Mouse (Mus musculus): ENCODE measurements at regions not wholly inside any gene's neighbourhood (a gene's known extent, or its start where the extent isn't known, plus 50 kb on each side); places are given as distances from the start of the nearest gene placed in this dataset.

DNA sequence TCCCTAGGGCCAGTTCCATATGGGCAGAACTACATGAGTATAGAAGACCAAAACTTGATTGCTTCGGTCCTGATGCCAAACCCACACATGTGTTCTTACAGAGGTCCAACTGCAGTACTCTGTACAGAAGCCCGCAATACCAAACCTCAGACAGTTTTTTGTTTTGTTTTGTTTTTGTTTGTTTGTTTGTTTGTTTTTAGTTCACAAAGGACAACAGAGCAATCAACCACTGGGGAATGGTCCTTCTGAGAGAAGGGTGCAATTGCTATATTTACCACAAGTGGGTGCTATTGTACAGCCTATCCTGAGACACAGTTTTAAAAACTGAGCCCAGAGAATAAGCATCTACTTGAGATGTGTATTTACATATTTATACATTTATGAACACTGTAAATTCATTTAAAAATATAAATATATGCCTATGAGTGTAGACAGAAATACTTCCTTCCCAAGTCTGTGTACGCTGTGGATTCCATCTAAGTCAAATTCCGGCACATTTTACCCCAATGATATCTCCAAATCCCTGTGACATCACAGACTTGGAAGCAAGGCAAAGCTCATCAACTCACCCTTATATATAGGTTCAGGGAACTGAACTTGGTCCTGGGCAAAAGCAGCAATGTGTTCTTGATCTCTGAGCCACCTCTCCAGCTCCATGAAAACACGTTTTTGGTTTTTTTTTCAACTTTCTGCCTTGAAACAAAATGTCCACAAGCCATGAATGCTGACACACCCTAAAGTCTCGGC lies 101.3 kb upstream of the A26c2 start:
- ATAC-seq (ENCODE audit: low TSS enrichment): no peak

DNA sequence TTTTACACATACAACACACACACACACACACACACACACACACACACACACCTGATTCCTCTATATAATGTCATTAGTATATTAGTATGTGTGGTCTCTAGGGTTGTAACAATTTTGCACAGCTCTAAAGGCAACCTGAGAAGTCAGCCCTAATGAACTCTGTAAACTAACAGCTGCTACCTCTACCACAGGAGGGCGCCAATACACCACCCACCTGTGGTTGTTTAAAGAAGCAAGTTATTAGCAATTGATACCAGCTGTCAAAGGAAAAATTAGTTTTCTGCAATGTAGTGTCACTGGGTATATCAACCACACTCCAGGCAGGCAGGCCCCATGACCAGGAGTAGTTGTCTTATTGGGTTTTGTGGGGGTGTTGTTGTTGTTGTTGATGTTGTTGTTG lies 98.8 kb upstream of the A26c2 start:
- no peak for ATAC-seq (ENCODE audit: low TSS enrichment)

DNA sequence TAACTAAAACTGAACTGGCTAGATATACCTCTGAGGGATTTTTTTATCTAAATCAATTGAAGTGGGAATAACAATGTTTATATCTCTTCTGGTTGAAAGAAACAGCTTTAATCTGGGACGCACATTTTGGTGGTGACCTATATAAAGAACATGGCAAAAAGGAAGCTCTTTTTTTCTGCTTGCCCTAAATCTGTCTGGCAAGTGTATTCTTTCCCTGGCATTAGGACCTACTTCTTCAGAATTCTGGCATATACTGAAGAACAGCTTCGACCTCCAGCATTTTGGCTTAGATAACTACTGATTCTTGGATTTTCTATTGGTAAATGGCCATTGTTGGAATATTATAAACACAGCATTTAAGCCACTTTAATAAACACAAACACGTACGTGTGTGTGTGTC lies 70.9 kb upstream of the A26c2 start:
- ATAC-seq (ENCODE audit: low TSS enrichment): peak; percentile 59; the same call in 1 of the 2 replicates

DNA sequence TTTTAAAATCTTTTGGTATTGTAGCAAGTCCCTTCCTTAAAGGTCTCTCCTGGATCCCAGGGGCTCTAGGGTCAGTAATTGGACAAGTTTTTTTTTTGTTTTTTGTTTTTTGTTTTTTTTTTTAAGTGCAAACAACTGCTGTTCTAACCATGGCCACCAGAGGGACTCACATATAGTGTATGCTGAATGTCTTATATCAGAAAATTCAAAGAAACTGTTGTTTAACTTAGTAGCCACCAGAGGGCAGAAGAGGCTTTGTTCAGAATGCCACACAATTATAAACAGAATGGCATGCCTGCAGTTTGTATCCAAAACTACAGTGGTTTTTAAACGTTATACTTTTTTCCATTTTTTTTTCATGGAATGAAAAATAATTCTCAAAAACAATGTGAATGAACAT lies 53.6 kb upstream of the A26c2 start:
- peak; percentile 89 for ATAC-seq (ENCODE audit: low TSS enrichment)
